Mouse (Mus musculus) intestine, postnatal 0 days (tissue): ENCODE results near the gene Itih2. TPM values are rescaled to one million over a fixed set of nuclear protein-coding genes. Genes with fewer than 3 reads are reported as not detected.

Source experiments
- ATAC-seq: fragments of 200-750 bp; cut with Nextera tagmentation; 2 replicates; pipeline ENCODE4 v1.8.0; 2017; ENCODE audit warnings: mild to moderate bottlenecking, moderate TSS enrichment, moderate library complexity
- H3K27ac ChIP-seq: fragments of 300-500 bp; sonication (generic); 2 replicates; pipeline ENCODE4 v1.5.1; 2014; ENCODE audit warnings: mild to moderate bottlenecking, low read depth, low read length, moderate library complexity
- H3K27me3 ChIP-seq: fragments of 300-500 bp; sonication (generic); replicated peaks from 2 replicates; pipeline ENCODE4 v1.6.1; 2014; ENCODE audit warnings: low read length, mixed read lengths; ENCODE audit not compliant: control insufficient read depth, insufficient read depth
- H3K36me3 ChIP-seq: fragments of 300-500 bp; sonication (generic); 2 replicates; pipeline ENCODE4 v1.6.1; 2014; ENCODE audit warnings: mild to moderate bottlenecking, moderate library complexity; ENCODE audit not compliant: control insufficient read depth, insufficient read depth
- H3K4me1 ChIP-seq: fragments of 300-500 bp; sonication (generic); replicated peaks from 2 replicates; pipeline ENCODE4 v1.6.1; 2014; ENCODE audit warnings: antibody characterized with exemption, low read length, mixed read lengths; ENCODE audit not compliant: control insufficient read depth, insufficient read depth
- H3K4me2 ChIP-seq: fragments of 300-500 bp; sonication (generic); replicated peaks from 2 replicates; pipeline ENCODE4 v1.6.1; 2014; ENCODE audit warnings: low read depth, mild to moderate bottlenecking, moderate library complexity
- H3K4me3 ChIP-seq: fragments of 300-500 bp; sonication (generic); 2 replicates; pipeline ENCODE4 v1.5.1; 2014; ENCODE audit warnings: low read depth, low read length
- H3K9ac ChIP-seq: fragments of 300-500 bp; sonication (generic); 2 replicates; pipeline ENCODE4 v1.6.1; 2014; ENCODE audit warnings: mild to moderate bottlenecking, low read depth, low read length
- H3K9me3 ChIP-seq: fragments of 300-500 bp; sonication (generic); 2 replicates; pipeline ENCODE4 v1.6.1; 2016; ENCODE audit warnings: mixed run types; ENCODE audit not compliant: control insufficient read depth
- CTCF ChIP-seq: sonication (generic); IDR thresholded peaks from 2 replicates; pipeline ENCODE4 v1.5.1; 2016; ENCODE audit warnings: low read depth, mild to moderate bottlenecking, control low read depth, antibody characterized with exemption, moderate library complexity
- WGBS: fragments of 180-500 bp; shearing (Covaris S2); extraction: QIAGEN DNeasy Blood & Tissue Kit; methylation state at CpG from one replicate; pipeline ENCODE4 v1.1.7; 2014; 5-methylcytosine and 5-hydroxymethylcytosine counted together
- polyA plus RNA-seq: library from polyadenylated mRNA; unstranded; fragments of >200 nt; fragmentation: Nextera tagmentation; extraction: Ambion mirVana; gene quantifications from 2 replicates; pipeline ENCODE4 v1.2.1, GENCODE M21; 2015

Gene Itih2
- polyA plus RNA-seq, 1 experiment from 2014 or later, result 0.10 TPM

DNA sequence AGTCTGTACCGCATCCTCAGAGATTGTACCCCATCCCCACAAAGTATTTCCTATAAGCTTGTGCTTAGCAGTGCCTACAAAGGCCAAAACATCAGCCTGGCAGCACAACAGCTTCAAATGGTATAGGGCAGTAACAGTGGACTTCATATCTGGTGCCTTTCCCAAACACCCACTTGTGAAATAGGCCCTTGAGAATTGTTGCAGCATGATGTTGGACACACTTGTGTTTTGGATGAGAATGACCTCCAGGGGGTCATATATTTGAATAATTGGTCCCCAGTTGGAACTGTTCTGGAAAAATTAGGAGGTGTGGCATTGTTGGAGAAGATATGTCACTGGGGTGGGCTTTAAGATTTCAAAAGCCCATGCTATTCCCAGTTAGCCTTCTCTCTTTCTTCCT is 79.2 kb downstream of the Itih2 start:
- H3K27ac ChIP-seq, result no peak overlapping the region
- no peak for ATAC-seq
- TF ChIP-seq CTCF, result no peak
- no peak overlapping the region for H3K4me2 ChIP-seq
- no peaks in the 10 kb centered on the region for H3K9me3 ChIP-seq
- H3K9ac ChIP-seq, result no peak overlapping the region
- H3K4me1 ChIP-seq, result no peaks in the 10 kb centered on the region
- H3K36me3 ChIP-seq, result peaks cover 25% of the 10 kb centered on the region
- 100% methylated on average over 1 of the region's 1 CpGs for WGBS
- H3K4me3 ChIP-seq, result no peak overlapping the region
- H3K27me3 ChIP-seq, result no peaks in the 10 kb centered on the region

- Histone ChIP-seq H3K9me3 (no peaks in the 10 kb centered on the region), H3K36me3 (peaks cover 17% of the 10 kb centered on the region), H3K4me2 (no peak overlapping the region), H3K27ac (no peak overlapping the region), H3K4me1 (no peaks in the 10 kb centered on the region), H3K9ac (no peak overlapping the region), H3K4me3 (no peak overlapping the region), H3K27me3 (no peaks in the 10 kb centered on the region)
- no peak for TF ChIP-seq CTCF
- WGBS, result 88% methylated on average over 3 of the region's 3 CpGs
- ATAC-seq, result no peak
Observed at GRCm38 (mm10) chr2:10050878-10051277, 80.3 kb downstream of the Itih2 start.

DNA sequence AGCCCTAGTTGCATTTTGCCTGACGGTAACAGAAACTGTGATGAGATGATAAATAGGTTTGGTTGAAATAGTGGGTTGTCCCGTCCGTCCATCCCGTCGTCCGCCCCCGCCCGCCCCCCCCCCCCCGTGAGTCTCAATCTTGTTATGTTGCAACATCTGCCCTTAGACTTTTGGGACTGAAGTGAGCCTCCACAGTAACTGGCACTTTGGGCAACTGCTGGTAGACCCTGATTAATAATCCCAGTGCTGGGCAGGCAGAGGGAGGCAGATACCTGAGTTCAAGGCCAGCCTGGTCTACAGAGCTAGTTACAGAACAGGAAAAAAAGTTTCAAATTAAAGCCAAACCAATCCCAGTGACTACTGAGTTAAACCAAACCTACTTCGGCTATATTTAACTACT is 81.7 kb downstream of the Itih2 start:
- TF ChIP-seq CTCF, result no peak
- WGBS, result 15% methylated on average over 10 of the region's 10 CpGs
- H3K4me2 ChIP-seq, result peak overlapping the region; percentile 94
- no peak for ATAC-seq
- H3K9ac ChIP-seq, result no peak overlapping the region
- H3K9me3 ChIP-seq, result no peaks in the 10 kb centered on the region
- peaks cover 3% of the 10 kb centered on the region; the same call in 1 of the 2 replicates for H3K36me3 ChIP-seq
- peak overlapping the region; percentile 96 for H3K4me3 ChIP-seq
- H3K27ac ChIP-seq, result no peak overlapping the region
- H3K4me1 ChIP-seq, result no peaks in the 10 kb centered on the region
- H3K27me3 ChIP-seq, result no peaks in the 10 kb centered on the region

GRCm38 (mm10) chr2:10048461-10048860 is 82.7 kb downstream of the Itih2 start, which contains the start of gene Taf3:
Gene Taf3 (minus strand): TSS chr2:10048596.
- WGBS, result under 1% methylated on average over 36 of the region's 36 CpGs
- no peak for TF ChIP-seq CTCF
- H3K27ac ChIP-seq, result no peak within 1 kb of the TSS

GRCm38 (mm10) chr2:10047758-10048436 is 83.3 kb downstream of the Itih2 start:
- no peaks in the 10 kb centered on the region for H3K27me3 ChIP-seq
- H3K36me3 ChIP-seq, result no peaks in the 10 kb centered on the region
- peak overlapping the region; percentile 96 for H3K4me3 ChIP-seq
- no peaks in the 10 kb centered on the region for H3K9me3 ChIP-seq
- no peaks in the 10 kb centered on the region for H3K4me1 ChIP-seq
- no peak overlapping the region for H3K27ac ChIP-seq
- ATAC-seq, result peak; percentile 40
- WGBS, result under 1% methylated on average over 47 of the region's 47 CpGs
- peak overlapping the region; percentile 94 for H3K4me2 ChIP-seq
- peak overlapping the region; percentile 82 for H3K9ac ChIP-seq
- peak; percentile 54 for TF ChIP-seq CTCF

More at GRCm38 (mm10) chr2:10048461-10048860, 82.7 kb downstream of the Itih2 start, which contains the start of gene Taf3:
- peak within 1 kb of the TSS; percentile 82 for H3K9ac ChIP-seq
- no peaks in the 10 kb centered on the region for H3K9me3 ChIP-seq
- no peaks in the 10 kb centered on the region for H3K4me1 ChIP-seq
- H3K4me2 ChIP-seq, result peak within 1 kb of the TSS; percentile 94
- ATAC-seq, result peak; percentile 95
- H3K36me3 ChIP-seq, result no peaks in the 10 kb centered on the region
- peak within 1 kb of the TSS; percentile 96 for H3K4me3 ChIP-seq
- no peaks in the 10 kb centered on the region for H3K27me3 ChIP-seq

Other genes starting within 250 kb of the Itih2 start
- not detected in 2 replicates for gene 9230102O04Rik, start 241.9 kb downstream of the Itih2 start, polyA plus RNA-seq
- 0.59 and 0.61 TPM in 2 replicates for gene Gata3, start 241.4 kb downstream of the Itih2 start, polyA plus RNA-seq
- 5.1 and 5.8 TPM in 2 replicates for gene Taf3, start 82.8 kb downstream of the Itih2 start, polyA plus RNA-seq
- 970 and 993 TPM in 2 replicates for gene Atp5c1, start 50.9 kb downstream of the Itih2 start, polyA plus RNA-seq
- 18.3 and 21.0 TPM in 2 replicates for gene Kin, start 50.8 kb downstream of the Itih2 start, polyA plus RNA-seq
- gene Itih5, start 22.2 kb upstream of the Itih2 start, polyA plus RNA-seq, result 14.2 and 16.6 TPM in 2 replicates
- gene Sfmbt2, start 239.1 kb upstream of the Itih2 start, polyA plus RNA-seq, result 0.41 and 0.47 TPM in 2 replicates